Mouse (Mus musculus) erythroblast, adult 5-6 weeks (primary cell): ENCODE measurements around the gene Rasgef1b. TPM values are rescaled to one million over a fixed set of nuclear protein-coding genes. Genes with fewer than 3 reads are reported as not detected.

ENCODE experiments used
- ATAC-seq: replicated peaks from 2 replicates; pipeline ENCODE4 v1.8.0; 2016; ENCODE audit warnings: moderate number of reproducible peaks, mild to moderate bottlenecking, moderate TSS enrichment, inconsistent platforms; ENCODE audit not compliant: poor library complexity, low FRiP score, severe bottlenecking
- total RNA-seq, 2 experiments: library from RNA; stranded (forward) in 1 of 2; stranded (reverse) in 1 of 2; fragments of 150-400 nt in 1 of 2; fragments of 200-764, 138-1000 nt in 1 of 2; gene quantifications; 2 replicates each; pipeline versions ENCODE4 v1.2.3 to v1.2.4; 2015 to 2017; ENCODE audit warnings: low replicate concordance in 2 of 2

Gene Rasgef1b
- 2.9 TPM in 1 of 2 replicates, not detected in the other for total RNA-seq (2015; ENCODE audit: low replicate concordance)
- total RNA-seq (2017; ENCODE audit: low replicate concordance): 1.3 TPM in 1 of 2 replicates, not detected in the other

GRCm38 (mm10) chr5:99728649-99729212, at the start of gene Rasgef1b:
Rasgef1b (minus strand) TSS chr5:99729065.
- ATAC-seq: no peak

- no peak for ATAC-seq
Measured at GRCm38 (mm10) chr5:99775342-99775741, 46.5 kb upstream of the Rasgef1b start.

GRCm38 (mm10) chr5:99773265-99773664, 44.4 kb upstream of the Rasgef1b start:
- ATAC-seq: no peak

GRCm38 (mm10) chr5:99764246-99764645, 35.4 kb upstream of the Rasgef1b start:
- ATAC-seq: no peak

GRCm38 (mm10) chr5:99758859-99759258, 30.0 kb upstream of the Rasgef1b start:
- no peak for ATAC-seq

GRCm38 (mm10) chr5:99753843-99754242, 25.0 kb upstream of the Rasgef1b start:
- no peak for ATAC-seq

- no peak for ATAC-seq
Measured at GRCm38 (mm10) chr5:99753368-99753767, 24.5 kb upstream of the Rasgef1b start.

- ATAC-seq: no peak
Measured at GRCm38 (mm10) chr5:99752670-99753231, 23.9 kb upstream of the Rasgef1b start.

- no peak for ATAC-seq
Measured at GRCm38 (mm10) chr5:99748417-99748816, 19.6 kb upstream of the Rasgef1b start.

GRCm38 (mm10) chr5:99746087-99746486, 17.2 kb upstream of the Rasgef1b start:
- no peak for ATAC-seq

- no peak for ATAC-seq
Measured at GRCm38 (mm10) chr5:99742874-99743273, 14.0 kb upstream of the Rasgef1b start.

- ATAC-seq: no peak
Measured at GRCm38 (mm10) chr5:99742056-99742455, 13.2 kb upstream of the Rasgef1b start.

- ATAC-seq: no peak
Measured at GRCm38 (mm10) chr5:99737937-99738727, 9.3 kb upstream of the Rasgef1b start.

- no peak for ATAC-seq
Measured at GRCm38 (mm10) chr5:99729931-99730330, 1.1 kb upstream of the Rasgef1b start.

GRCm38 (mm10) chr5:99729361-99729882, 557 bp upstream of the Rasgef1b start:
- ATAC-seq: no peak

- no peak for ATAC-seq
Measured at GRCm38 (mm10) chr5:99728027-99728451, 826 bp downstream of the Rasgef1b start.

- no peak for ATAC-seq
Measured at GRCm38 (mm10) chr5:99723941-99724340, 4.9 kb downstream of the Rasgef1b start.

- ATAC-seq: no peak
Measured at GRCm38 (mm10) chr5:99722310-99722709, 6.6 kb downstream of the Rasgef1b start.

- no peak for ATAC-seq
Measured at GRCm38 (mm10) chr5:99720554-99720953, 8.3 kb downstream of the Rasgef1b start.

GRCm38 (mm10) chr5:99717917-99718316, 10.9 kb downstream of the Rasgef1b start:
- no peak for ATAC-seq

- ATAC-seq: no peak
Measured at GRCm38 (mm10) chr5:99715281-99715744, 13.6 kb downstream of the Rasgef1b start.
